Mouse (Mus musculus) lung, embryonic 15.5 days (tissue): Measurements from ENCODE around the gene Tmigd3. TPM values are rescaled to one million over a fixed set of nuclear protein-coding genes. Genes with fewer than 3 reads are reported as not detected.

ENCODE experiments used
- ATAC-seq: fragments of 200-750 bp; cut with Nextera tagmentation; 2 replicates; pipeline ENCODE4 v1.8.0; 2017; ENCODE audit warnings: moderate number of reproducible peaks, borderline replicate concordance; ENCODE audit not compliant: low FRiP score, low TSS enrichment; ENCODE audit errors: extremely low read depth
- H3K27ac ChIP-seq: fragments of 300-500 bp; sonication (generic); 2 replicates; pipeline ENCODE4 v1.5.1; 2015; ENCODE audit warnings: moderate library complexity, mild to moderate bottlenecking, inconsistent platforms
- H3K27me3 ChIP-seq: fragments of 300-500 bp; sonication (generic); 2 replicates; pipeline ENCODE4 v1.6.1; 2015; ENCODE audit warnings: inconsistent platforms
- H3K36me3 ChIP-seq: fragments of 300-500 bp; sonication (generic); 2 replicates; pipeline ENCODE4 v1.6.1; 2015; ENCODE audit warnings: inconsistent platforms
- H3K4me1 ChIP-seq: fragments of 300-500 bp; sonication (generic); 2 replicates; pipeline ENCODE4 v1.6.1; 2015; ENCODE audit warnings: inconsistent platforms
- H3K4me2 ChIP-seq: fragments of 300-500 bp; sonication (generic); 2 replicates; pipeline ENCODE4 v1.6.1; 2015; ENCODE audit warnings: inconsistent platforms, mild to moderate bottlenecking, moderate library complexity
- H3K4me3 ChIP-seq: fragments of 300-500 bp; sonication (generic); 2 replicates; pipeline ENCODE4 v1.5.1; 2015; ENCODE audit warnings: mild to moderate bottlenecking, inconsistent platforms
- H3K9ac ChIP-seq: fragments of 300-500 bp; sonication (generic); 2 replicates; pipeline ENCODE4 v1.6.1; 2015; ENCODE audit warnings: inconsistent platforms
- H3K9me3 ChIP-seq: fragments of 300-500 bp; sonication (generic); 2 replicates; pipeline ENCODE4 v1.6.1; 2016; ENCODE audit warnings: inconsistent platforms
- WGBS: fragments of 180-500 bp; shearing (Covaris S2); methylation state at CpG from one replicate; pipeline ENCODE4 v1.1.7; 2015; 5-methylcytosine and 5-hydroxymethylcytosine counted together
- polyA plus RNA-seq: library from polyadenylated mRNA; unstranded; fragments of >200 nt; fragmentation: Nextera tagmentation; extraction: Ambion mirVana; gene quantifications from 2 replicates; pipeline ENCODE4 v1.2.1, GENCODE M21; 2015

Tmigd3 gene
- polyA plus RNA-seq, 1 experiment from 2014 or later: 0.47 TPM

- H3K36me3 ChIP-seq: no peaks in the 10 kb centered on the region
- H3K27me3 ChIP-seq: no peaks in the 10 kb centered on the region
- H3K4me3 ChIP-seq: no peak overlapping the region
- WGBS: 52% methylated on average over 23 of the region's 23 CpGs
- ATAC-seq: peak; percentile 66
- H3K27ac ChIP-seq: peak overlapping the region; percentile 74
- H3K9ac ChIP-seq: no peak overlapping the region
- H3K4me1 ChIP-seq: peaks cover 36% of the 10 kb centered on the region
- no peaks in the 10 kb centered on the region for H3K9me3 ChIP-seq
- no peak overlapping the region for H3K4me2 ChIP-seq
These were observed 24.2 kb downstream of the Tmigd3 start for GRCm38 (mm10) chr3:105894601-105895592.

- 81% methylated on average over 3 of the region's 3 CpGs for WGBS
- Histone ChIP-seq H3K27me3 (no peaks in the 10 kb centered on the region), H3K9me3 (no peaks in the 10 kb centered on the region)
These were observed 26.1 kb downstream of the Tmigd3 start for GRCm38 (mm10) chr3:105896811-105897210.

GRCm38 (mm10) chr3:105898325-105898724 lies 27.6 kb downstream of the Tmigd3 start:
- Histone ChIP-seq H3K27ac (no peak overlapping the region), H3K9ac (no peak overlapping the region), H3K4me1 (peaks cover 22% of the 10 kb centered on the region), H3K27me3 (no peaks in the 10 kb centered on the region), H3K4me2 (no peak overlapping the region), H3K4me3 (no peak overlapping the region), H3K36me3 (no peaks in the 10 kb centered on the region), H3K9me3 (no peaks in the 10 kb centered on the region)
- 68% methylated on average over 2 of the region's 2 CpGs for WGBS
- ATAC-seq: no peak

More at GRCm38 (mm10) chr3:105896811-105897210, 26.1 kb downstream of the Tmigd3 start:
- no peaks in the 10 kb centered on the region for H3K36me3 ChIP-seq
- no peak overlapping the region for H3K27ac ChIP-seq
- H3K4me2 ChIP-seq: no peak overlapping the region
- no peak for ATAC-seq
- no peak overlapping the region for H3K4me3 ChIP-seq
- no peak overlapping the region for H3K9ac ChIP-seq
- peaks cover 31% of the 10 kb centered on the region for H3K4me1 ChIP-seq

- Histone ChIP-seq H3K27me3 (no peaks in the 10 kb centered on the region), H3K4me3 (no peak overlapping the region), H3K27ac (no peak overlapping the region), H3K4me1 (peaks cover 20% of the 10 kb centered on the region), H3K36me3 (no peaks in the 10 kb centered on the region), H3K9ac (no peak overlapping the region), H3K9me3 (no peaks in the 10 kb centered on the region), H3K4me2 (no peak overlapping the region)
- 78% methylated on average over 11 of the region's 11 CpGs for WGBS
- ATAC-seq: no peak
These were observed 28.2 kb downstream of the Tmigd3 start for GRCm38 (mm10) chr3:105898861-105899260.

DNA sequence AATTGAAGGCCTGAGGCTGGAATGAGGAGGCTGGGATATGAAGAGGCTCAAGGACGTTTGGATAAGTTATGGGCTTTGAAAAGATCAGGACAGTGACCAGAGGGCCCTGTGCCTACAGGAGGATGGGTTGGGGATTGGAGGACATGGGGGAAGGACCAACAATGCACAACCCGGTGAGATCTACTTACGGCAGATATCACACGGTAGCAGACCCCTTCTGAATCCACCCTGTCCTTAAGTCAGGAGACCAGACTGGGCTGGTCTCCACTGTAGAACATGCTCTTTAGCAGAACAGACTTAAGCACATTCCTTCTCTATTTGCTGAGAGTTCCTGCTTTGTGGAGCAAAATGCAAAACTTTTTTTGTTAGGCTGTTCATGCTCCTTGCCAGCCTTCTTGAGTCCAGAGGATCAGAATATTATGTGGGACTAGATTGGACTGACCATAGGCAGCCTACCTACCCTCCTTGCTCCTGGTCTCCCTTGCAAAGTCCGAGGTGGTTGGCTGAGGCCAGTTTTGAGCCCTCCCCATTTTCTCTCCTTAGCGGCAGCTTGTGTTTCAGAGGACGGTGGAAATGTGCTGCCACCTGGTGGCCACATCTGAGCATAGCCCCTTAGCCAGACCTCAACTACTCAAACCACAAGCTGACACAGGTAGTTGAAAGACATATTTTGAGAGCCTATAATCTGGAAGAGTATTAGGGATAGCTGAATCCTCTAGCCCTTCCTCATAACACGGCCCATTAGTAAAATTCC lies 28.9 kb downstream of the Tmigd3 start:
- Histone ChIP-seq H3K4me2 (no peak overlapping the region), H3K9me3 (no peaks in the 10 kb centered on the region), H3K36me3 (no peaks in the 10 kb centered on the region), H3K27me3 (no peaks in the 10 kb centered on the region), H3K4me3 (no peak overlapping the region), H3K4me1 (peaks cover 13% of the 10 kb centered on the region), H3K9ac (no peak overlapping the region), H3K27ac (no peak overlapping the region)
- peak; percentile 47; the same call in 1 of the 2 replicates for ATAC-seq
- WGBS: 35% methylated on average over 8 of the region's 8 CpGs

GRCm38 (mm10) chr3:105900266-105900665 lies 29.6 kb downstream of the Tmigd3 start:
- H3K9me3 ChIP-seq: no peaks in the 10 kb centered on the region
- no peaks in the 10 kb centered on the region for H3K36me3 ChIP-seq
- H3K27ac ChIP-seq: no peak overlapping the region
- WGBS: 74% methylated on average over 6 of the region's 6 CpGs
- no peak overlapping the region for H3K4me2 ChIP-seq
- no peak overlapping the region for H3K9ac ChIP-seq
- H3K27me3 ChIP-seq: no peaks in the 10 kb centered on the region
- no peak overlapping the region for H3K4me3 ChIP-seq
- ATAC-seq: no peak
- peaks cover 8% of the 10 kb centered on the region for H3K4me1 ChIP-seq

GRCm38 (mm10) chr3:105900716-105901115 lies 30.0 kb downstream of the Tmigd3 start:
- Histone ChIP-seq H3K9me3 (no peaks in the 10 kb centered on the region), H3K27me3 (no peaks in the 10 kb centered on the region), H3K27ac (no peak overlapping the region), H3K9ac (no peak overlapping the region), H3K4me2 (no peak overlapping the region), H3K4me3 (no peak overlapping the region), H3K4me1 (peaks cover 4% of the 10 kb centered on the region), H3K36me3 (no peaks in the 10 kb centered on the region)
- no peak for ATAC-seq
- 71% methylated on average over 3 of the region's 3 CpGs for WGBS

DNA sequence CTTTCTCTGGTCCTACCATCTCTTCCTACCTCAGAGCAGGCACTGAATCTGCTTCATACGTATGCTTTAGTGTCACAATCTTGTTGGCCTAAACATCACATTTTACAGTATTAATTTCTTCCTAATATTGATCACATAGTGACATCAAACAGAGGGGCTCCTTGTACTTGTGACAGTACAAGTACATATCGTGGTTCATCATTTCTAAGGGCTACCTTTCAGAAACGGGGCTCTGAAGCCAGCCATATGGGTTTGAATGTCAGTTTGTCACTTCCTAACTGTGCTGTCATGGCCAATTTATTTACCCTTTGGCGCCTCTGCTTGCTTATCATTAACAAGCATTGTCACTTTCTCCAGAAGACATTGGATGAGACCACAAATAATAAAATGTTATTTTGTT lies 30.8 kb downstream of the Tmigd3 start:
- Histone ChIP-seq H3K4me1 (peaks cover 4% of the 10 kb centered on the region), H3K9ac (no peak overlapping the region), H3K4me3 (no peak overlapping the region), H3K36me3 (no peaks in the 10 kb centered on the region), H3K4me2 (no peak overlapping the region), H3K27ac (no peak overlapping the region), H3K9me3 (no peaks in the 10 kb centered on the region), H3K27me3 (no peaks in the 10 kb centered on the region)
- 61% methylated on average over 4 of the region's 4 CpGs for WGBS
- no peak for ATAC-seq

GRCm38 (mm10) chr3:105904213-105904612 lies 33.5 kb downstream of the Tmigd3 start:
- no peak overlapping the region for H3K4me3 ChIP-seq
- no peak overlapping the region for H3K27ac ChIP-seq
- ATAC-seq: no peak
- no peak overlapping the region for H3K4me2 ChIP-seq
- H3K27me3 ChIP-seq: no peaks in the 10 kb centered on the region
- 51% methylated on average over 4 of the region's 4 CpGs for WGBS
- no peaks in the 10 kb centered on the region for H3K36me3 ChIP-seq
- H3K4me1 ChIP-seq: peaks cover 4% of the 10 kb centered on the region
- no peaks in the 10 kb centered on the region for H3K9me3 ChIP-seq
- no peak overlapping the region for H3K9ac ChIP-seq

GRCm38 (mm10) chr3:105904721-105905120 lies 34.0 kb downstream of the Tmigd3 start:
- Histone ChIP-seq H3K27ac (no peak overlapping the region), H3K27me3 (no peaks in the 10 kb centered on the region), H3K4me1 (peaks cover under 1% of the 10 kb centered on the region), H3K9me3 (no peaks in the 10 kb centered on the region), H3K4me3 (no peak overlapping the region), H3K9ac (no peak overlapping the region), H3K4me2 (no peak overlapping the region), H3K36me3 (no peaks in the 10 kb centered on the region)
- WGBS: 92% methylated on average over 9 of the region's 9 CpGs
- ATAC-seq: no peak

DNA sequence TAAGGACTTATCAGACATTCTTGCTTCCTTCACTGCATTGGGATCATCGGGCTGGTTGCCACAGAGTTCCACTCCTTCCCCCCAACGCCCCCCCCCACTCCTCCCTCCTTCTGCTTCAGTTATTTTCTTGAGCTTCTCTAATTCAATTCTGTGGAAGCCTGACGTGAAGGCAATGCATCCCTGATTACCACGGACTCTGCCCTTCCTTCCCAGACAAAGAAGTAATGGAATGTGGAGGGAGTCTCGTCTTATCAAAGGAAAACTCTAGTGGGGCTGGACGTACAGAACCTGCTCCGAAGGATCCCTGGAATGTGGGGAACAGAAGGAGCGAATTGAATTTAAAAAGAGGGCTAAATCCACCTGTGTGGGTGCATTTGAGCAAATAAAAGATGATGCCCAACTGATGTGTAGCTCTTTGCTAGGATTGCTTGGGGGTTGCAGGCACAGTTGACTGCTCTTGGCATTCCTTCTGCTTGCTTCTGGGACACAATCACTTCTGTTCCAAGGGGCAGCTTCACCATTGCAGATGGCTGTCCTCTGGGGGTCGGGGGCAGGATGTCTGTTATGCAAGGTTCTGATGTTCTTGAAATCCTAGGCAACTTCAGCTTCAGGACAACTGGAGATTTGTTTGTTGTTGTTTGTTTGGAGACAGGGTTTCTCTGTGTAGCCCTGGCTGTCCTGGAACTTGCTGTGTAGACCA lies 37.4 kb downstream of the Tmigd3 start:
- no peak overlapping the region for H3K4me3 ChIP-seq
- H3K36me3 ChIP-seq: no peaks in the 10 kb centered on the region
- no peak overlapping the region for H3K4me2 ChIP-seq
- H3K27ac ChIP-seq: no peak overlapping the region
- ATAC-seq: no peak
- H3K4me1 ChIP-seq: no peaks in the 10 kb centered on the region
- H3K9me3 ChIP-seq: no peaks in the 10 kb centered on the region
- H3K9ac ChIP-seq: no peak overlapping the region
- no peaks in the 10 kb centered on the region for H3K27me3 ChIP-seq
- 27% methylated on average over 9 of the region's 9 CpGs for WGBS
